Mouse (Mus musculus): ENCODE results near the gene Umad1.
A peak's percentile ranks its signal among the peaks of the same experiment; 100 is the strongest.

Gene Umad1

GRCm38 (mm10) chr6:8419485-8420186 is 160.5 kb downstream of the Umad1 start:
- DNase-seq (ENCODE audit: low spot score) = no peak

GRCm38 (mm10) chr6:8420187-8420503 is 161.1 kb downstream of the Umad1 start:
- no peak for DNase-seq (ENCODE audit: low spot score)

- DNase-seq (ENCODE audit: low spot score) = no peak
Observed at GRCm38 (mm10) chr6:8421421-8421820, 162.3 kb downstream of the Umad1 start.

- DNase-seq (ENCODE audit: low spot score) = no peak
Observed at GRCm38 (mm10) chr6:8421959-8422581, 163.0 kb downstream of the Umad1 start.

GRCm38 (mm10) chr6:8423142-8423541 is 164.1 kb downstream of the Umad1 start:
- no peak for DNase-seq (ENCODE audit: low spot score)

- DNase-seq (ENCODE audit: low spot score) = no peak
Observed at GRCm38 (mm10) chr6:8427692-8428091, 168.6 kb downstream of the Umad1 start.

DNA sequence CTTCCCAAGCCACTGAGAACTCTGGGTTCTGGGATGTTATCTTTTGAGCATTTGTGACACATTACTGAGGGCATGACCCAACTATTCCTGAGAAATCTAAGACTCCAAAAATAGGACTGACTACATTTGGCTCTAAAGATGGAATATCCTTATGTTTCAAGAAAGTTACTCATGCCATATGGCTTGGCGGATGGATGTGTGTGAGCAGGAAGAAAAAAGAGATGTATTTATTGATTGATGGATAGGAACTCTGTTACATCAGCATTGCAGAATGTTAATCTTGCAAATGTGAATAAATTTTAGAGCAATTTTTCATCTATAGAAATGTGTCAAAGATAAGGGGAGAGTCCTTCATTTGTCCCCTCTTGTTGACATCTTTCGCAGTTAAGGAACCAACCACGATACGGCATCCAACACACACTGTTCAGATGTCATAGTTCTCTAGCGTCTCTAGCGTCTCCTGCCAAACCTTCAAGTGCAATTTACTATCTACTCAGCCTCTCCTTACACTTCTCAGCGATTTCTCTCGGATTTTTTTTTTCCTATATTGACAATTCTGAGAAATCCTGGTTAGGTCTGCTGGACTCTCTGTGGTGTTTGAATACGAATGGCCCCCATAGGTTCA is 171.6 kb downstream of the Umad1 start:
- no peak for DNase-seq (ENCODE audit: low spot score)

DNA sequence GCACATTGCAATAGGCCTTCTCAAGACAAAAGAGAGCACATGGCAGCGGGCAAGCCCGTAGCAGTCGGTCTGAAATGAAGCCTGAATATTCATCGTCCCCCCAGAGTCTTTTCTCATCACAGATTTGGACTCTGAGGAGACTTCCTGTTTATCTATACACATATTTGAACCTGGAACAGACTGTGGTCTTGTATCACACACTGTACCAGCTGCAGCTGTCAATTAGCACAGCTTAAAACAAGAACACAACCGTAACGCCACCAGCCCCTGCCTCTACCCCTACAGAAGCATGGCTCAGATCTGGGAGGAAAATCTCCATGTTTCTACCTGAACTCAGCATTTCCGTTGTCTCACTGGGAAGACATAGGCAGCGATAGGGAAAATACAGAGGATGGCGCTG is 174.1 kb downstream of the Umad1 start:
- no peak for DNase-seq (ENCODE audit: low spot score)

- no peak for DNase-seq (ENCODE audit: low spot score)
Observed at GRCm38 (mm10) chr6:8437937-8438336, 178.8 kb downstream of the Umad1 start.

DNA sequence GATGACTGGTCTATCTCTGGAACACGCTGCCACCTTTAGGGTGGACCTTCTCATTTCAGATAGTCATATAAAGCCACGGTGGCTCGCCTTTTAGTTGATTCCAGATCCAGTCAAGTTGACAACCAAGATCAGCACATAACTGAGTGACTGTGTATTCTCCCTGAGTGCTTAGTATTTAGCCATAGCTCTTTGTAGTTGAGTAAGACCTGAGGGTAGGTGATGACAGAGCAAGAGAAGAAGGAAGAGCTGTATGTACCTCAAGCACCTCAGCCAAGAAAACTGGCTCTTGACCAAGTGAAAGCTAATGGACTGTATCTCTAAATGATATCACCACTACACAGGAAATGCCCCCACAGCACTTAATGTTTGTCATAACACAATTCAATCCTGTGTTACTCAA is 182.7 kb downstream of the Umad1 start:
- no peak for DNase-seq (ENCODE audit: low spot score)

GRCm38 (mm10) chr6:8446786-8447185 is 187.7 kb downstream of the Umad1 start:
- DNase-seq (ENCODE audit: low spot score) = peak; percentile 2

DNA sequence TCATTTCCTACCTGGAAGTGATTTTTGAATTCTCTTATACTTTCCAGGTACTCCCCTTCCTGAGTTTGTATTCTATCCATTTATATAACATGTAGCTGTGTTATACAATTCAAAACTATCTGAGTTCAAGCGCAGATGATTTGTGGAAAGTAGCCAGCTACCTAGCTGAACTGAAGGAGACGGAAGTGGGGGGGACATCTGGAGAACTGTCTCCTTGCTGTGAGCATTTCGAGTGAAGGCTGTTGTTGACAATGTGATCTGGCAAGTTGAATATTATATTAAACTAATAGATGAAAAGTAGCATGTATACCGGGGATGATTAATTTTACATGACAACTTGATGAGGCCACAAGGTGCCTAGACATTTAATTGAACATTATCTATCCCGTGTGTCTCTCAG is 196.5 kb downstream of the Umad1 start:
- no peak for DNase-seq (ENCODE audit: low spot score)

- no peak for DNase-seq (ENCODE audit: low spot score)
Observed at GRCm38 (mm10) chr6:8458596-8458995, 199.5 kb downstream of the Umad1 start.

GRCm38 (mm10) chr6:8462447-8462846 is 203.4 kb downstream of the Umad1 start:
- DNase-seq (ENCODE audit: low spot score) = no peak

- no peak for DNase-seq (ENCODE audit: low spot score)
Observed at GRCm38 (mm10) chr6:8465388-8465787, 206.3 kb downstream of the Umad1 start.

GRCm38 (mm10) chr6:8465985-8466384 is 206.9 kb downstream of the Umad1 start:
- DNase-seq (ENCODE audit: low spot score) = no peak

DNA sequence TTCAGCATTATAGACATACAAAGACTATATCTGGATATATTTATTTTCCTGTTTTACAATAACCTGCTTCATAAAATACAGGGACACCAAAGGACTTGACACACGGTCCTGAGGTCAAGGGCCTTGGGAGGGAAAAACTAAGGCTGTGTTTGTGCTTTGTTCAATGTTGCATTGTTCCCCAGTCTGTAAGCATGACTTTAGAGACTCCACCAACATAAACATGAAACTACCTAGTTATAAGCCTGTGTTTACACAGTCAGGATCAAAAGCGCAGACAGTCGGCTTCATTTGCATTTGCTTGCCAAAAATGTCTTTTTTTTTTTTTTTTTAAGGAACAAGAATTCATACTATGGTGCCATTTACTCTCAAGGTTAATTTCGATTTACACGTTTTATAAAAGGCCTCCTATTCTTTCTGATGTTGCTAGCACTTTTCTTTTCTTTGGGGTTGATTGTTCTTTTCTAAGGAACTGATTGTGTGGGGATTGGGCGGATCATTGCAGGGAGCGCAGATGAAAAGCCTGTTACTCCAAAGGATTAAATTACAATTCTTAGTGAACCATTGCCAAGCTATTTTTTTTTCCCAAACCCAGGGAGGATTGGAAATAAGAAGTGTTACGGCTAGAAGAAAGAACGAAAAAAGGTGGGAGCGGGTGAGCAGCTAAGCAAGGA is 208.7 kb downstream of the Umad1 start:
- no peak for DNase-seq (ENCODE audit: low spot score)

GRCm38 (mm10) chr6:8469918-8470317 is 210.8 kb downstream of the Umad1 start:
- no peak for DNase-seq (ENCODE audit: low spot score)

GRCm38 (mm10) chr6:8472125-8472524 is 213.0 kb downstream of the Umad1 start:
- DNase-seq (ENCODE audit: low spot score) = no peak

DNA sequence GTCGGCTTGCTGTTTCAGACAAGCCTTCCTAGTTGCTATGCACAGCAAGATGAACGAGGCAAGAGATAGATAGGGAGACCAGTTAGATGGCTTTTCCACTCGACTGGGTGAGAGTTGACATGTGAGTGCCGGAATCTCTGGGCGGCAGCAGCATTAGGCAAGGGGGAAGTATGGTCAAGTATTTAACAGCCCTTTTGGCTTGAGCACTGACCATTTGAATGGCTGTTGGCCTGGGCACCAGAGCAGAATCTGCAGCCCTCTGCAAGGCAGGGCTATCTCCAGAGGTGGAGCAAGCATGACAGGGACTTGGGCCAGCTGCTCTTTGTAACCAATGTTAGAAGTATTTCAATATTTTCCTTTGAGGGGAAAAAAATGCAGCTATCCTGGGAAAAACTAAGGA is 213.8 kb downstream of the Umad1 start:
- no peak for DNase-seq (ENCODE audit: low spot score)

DNA sequence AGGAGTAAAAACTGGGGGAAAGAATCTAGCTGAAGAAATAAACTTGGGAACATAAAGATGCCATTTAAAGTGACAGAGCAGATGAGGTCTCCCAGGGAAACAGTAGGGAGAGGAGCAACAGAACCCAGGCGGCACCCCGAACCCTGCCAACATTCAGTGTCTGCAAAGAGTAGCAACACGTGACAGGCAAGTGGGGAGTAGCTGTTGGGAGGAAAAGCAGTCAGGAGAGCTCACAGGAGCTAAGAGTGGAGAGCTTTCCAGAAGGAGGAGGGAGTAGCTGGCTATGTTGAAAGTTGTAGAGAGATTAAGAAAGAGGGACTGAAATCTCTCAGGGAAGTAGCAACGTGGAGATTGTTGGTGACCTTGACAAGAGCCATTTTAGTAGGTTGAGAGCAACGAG is 214.4 kb downstream of the Umad1 start:
- DNase-seq (ENCODE audit: low spot score) = peak; percentile 25

DNA sequence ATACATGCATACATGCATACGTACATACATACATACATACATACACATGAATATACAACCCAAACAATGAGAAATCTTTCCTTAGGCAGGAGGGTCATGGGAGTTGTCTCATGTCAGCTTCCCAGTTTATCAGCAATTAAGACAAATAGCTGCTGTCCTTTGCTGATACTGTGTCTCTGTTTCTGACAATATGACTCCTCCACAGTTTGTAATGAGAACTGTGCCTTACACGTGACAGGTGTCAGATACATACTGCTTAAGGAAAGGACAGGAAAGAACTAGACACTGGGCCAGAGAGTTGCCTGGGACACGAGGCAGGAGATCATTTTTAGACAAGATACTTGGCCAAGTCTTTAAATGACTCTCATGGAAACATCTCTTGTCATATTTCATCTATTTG is 215.2 kb downstream of the Umad1 start:
- no peak for DNase-seq (ENCODE audit: low spot score)

DNA sequence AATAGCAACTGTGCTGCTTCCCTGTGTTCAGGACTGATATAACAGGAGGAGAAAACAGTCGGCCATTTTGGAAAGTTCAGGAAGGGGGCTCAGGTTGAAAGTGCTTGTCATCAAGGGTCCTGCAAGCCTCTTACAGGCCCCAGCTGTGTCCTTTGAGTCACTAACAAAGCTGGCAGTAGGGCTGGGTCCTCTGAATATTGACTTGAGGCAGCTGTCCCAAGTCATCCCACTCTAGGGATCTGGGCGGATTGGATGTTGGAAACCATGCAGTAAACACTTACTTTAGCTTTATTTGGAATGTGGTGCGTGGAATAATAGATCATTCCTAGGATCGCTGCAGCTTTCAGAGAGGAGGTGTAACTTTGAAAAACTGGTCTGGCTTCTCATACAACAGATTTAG is 215.7 kb downstream of the Umad1 start:
- DNase-seq (ENCODE audit: low spot score) = no peak
